Mouse (Mus musculus): Measurements from ENCODE around the gene Mep1a.

- TF ChIP-seq EP300 (IDR thresholded peaks at IDR 0.05; ENCODE audit: low read depth) (no peak), CTCF (IDR thresholded peaks at IDR 0.05; ENCODE audit: low read depth) (no peak)
These were observed 36.2 kb upstream of the Mep1a start for GRCm38 (mm10) chr17:43538767-43539166.

Measured in liver, postnatal 0 days (tissue).